Mouse (Mus musculus) kidney, embryonic 15.5 days (tissue): ENCODE measurements around the gene Top1. TPM values are rescaled to one million over a fixed set of nuclear protein-coding genes. Genes with fewer than 3 reads are reported as not detected.
"Not testable (repeated sequence)": the region's sequence is repeated elsewhere in the genome, so short reads cannot be mapped to it uniquely, and the experiment has no call there.

Experiments
- ATAC-seq: fragments of 200-750 bp; cut with Nextera tagmentation; replicated peaks from 2 replicates; pipeline ENCODE4 v1.8.0; 2017; ENCODE audit warnings: moderate TSS enrichment; ENCODE audit not compliant: low FRiP score
- H3K27ac ChIP-seq: fragments of 300-500 bp; sonication (generic); 2 replicates; pipeline ENCODE4 v1.5.1; 2015; ENCODE audit warnings: mild to moderate bottlenecking, inconsistent platforms
- H3K27me3 ChIP-seq: fragments of 300-500 bp; sonication (generic); 2 replicates; pipeline ENCODE4 v1.6.1; 2015; ENCODE audit warnings: inconsistent platforms
- H3K36me3 ChIP-seq: fragments of 300-500 bp; sonication (generic); 2 replicates; pipeline ENCODE4 v1.6.1; 2015; ENCODE audit warnings: inconsistent platforms
- H3K4me1 ChIP-seq: fragments of 300-500 bp; sonication (generic); 2 replicates; pipeline ENCODE4 v1.6.1; 2015; ENCODE audit warnings: inconsistent platforms
- H3K4me2 ChIP-seq: fragments of 300-500 bp; sonication (generic); 2 replicates; pipeline ENCODE4 v1.6.1; 2015; ENCODE audit warnings: moderate library complexity, mild to moderate bottlenecking, inconsistent platforms
- H3K4me3 ChIP-seq: fragments of 300-500 bp; sonication (generic); replicated peaks from 2 replicates; pipeline ENCODE4 v1.5.1; 2015; ENCODE audit warnings: mild to moderate bottlenecking, inconsistent platforms
- H3K9ac ChIP-seq: fragments of 300-500 bp; sonication (generic); 2 replicates; pipeline ENCODE4 v1.6.1; 2015; ENCODE audit warnings: mild to moderate bottlenecking, inconsistent platforms
- H3K9me3 ChIP-seq: fragments of 300-500 bp; sonication (generic); replicated peaks from 2 replicates; pipeline ENCODE4 v1.6.1; 2016; ENCODE audit warnings: inconsistent platforms
- WGBS: fragments of 180-500 bp; shearing (Covaris S2); methylation state at CpG from one replicate; pipeline ENCODE4 v1.1.7; 2015; ENCODE audit warnings: mixed read lengths; 5-methylcytosine and 5-hydroxymethylcytosine counted together
- polyA plus RNA-seq: library from polyadenylated mRNA; unstranded; fragments of >200 nt; fragmentation: Nextera tagmentation; extraction: Ambion mirVana; gene quantifications from 2 replicates; pipeline ENCODE4 v1.2.1, GENCODE M21; 2015

Top1 gene
- polyA plus RNA-seq, 1 experiment from 2014 or later = 92.2 TPM

GRCm38 (mm10) chr2:160646144-160646844 is 606 bp downstream of the Top1 start:
- Histone ChIP-seq H3K4me3 (peak overlapping the region; percentile 100), H3K36me3 (0 out of 2 replicates have a peak, but pooled peaks cover 3% of the 10 kb centered on the region), H3K4me2 (peak overlapping the region; percentile 69), H3K9me3 (no peaks in the 10 kb centered on the region), H3K27ac (peak overlapping the region; percentile 95), H3K27me3 (no peaks in the 10 kb centered on the region), H3K4me1 (peaks cover 22% of the 10 kb centered on the region), H3K9ac (peak overlapping the region; percentile 100)
- WGBS = under 1% methylated on average over 76 of the region's 76 CpGs
- ATAC-seq = peak; percentile 22

GRCm38 (mm10) chr2:160646845-160647178 is 1.1 kb downstream of the Top1 start:
- Histone ChIP-seq H3K27ac (peak overlapping the region; percentile 95), H3K27me3 (no peaks in the 10 kb centered on the region), H3K9me3 (no peaks in the 10 kb centered on the region), H3K4me3 (peak overlapping the region; percentile 100), H3K36me3 (0 out of 2 replicates have a peak, but pooled peaks cover 3% of the 10 kb centered on the region), H3K4me2 (peak overlapping the region; percentile 69), H3K9ac (peak overlapping the region; percentile 100), H3K4me1 (peaks cover 22% of the 10 kb centered on the region)
- no peak for ATAC-seq
- WGBS = 0% methylated on average over 17 of the region's 17 CpGs

GRCm38 (mm10) chr2:160648097-160648496 is 2.4 kb downstream of the Top1 start:
- peak overlapping the region; percentile 69 for H3K4me2 ChIP-seq
- peaks cover 8% of the 10 kb centered on the region for H3K36me3 ChIP-seq
- H3K27ac ChIP-seq = no peak overlapping the region
- peak overlapping the region; percentile 100 for H3K4me3 ChIP-seq
- no peaks in the 10 kb centered on the region for H3K9me3 ChIP-seq
- H3K4me1 ChIP-seq = peaks cover 22% of the 10 kb centered on the region
- no peaks in the 10 kb centered on the region for H3K27me3 ChIP-seq
- no peak for ATAC-seq
- 34% methylated on average over 2 of the region's 2 CpGs for WGBS
- peak overlapping the region; percentile 100 for H3K9ac ChIP-seq

GRCm38 (mm10) chr2:160649072-160649471 is 3.4 kb downstream of the Top1 start:
- peaks cover 14% of the 10 kb centered on the region for H3K36me3 ChIP-seq
- peaks cover 22% of the 10 kb centered on the region for H3K4me1 ChIP-seq
- H3K27me3 ChIP-seq = no peaks in the 10 kb centered on the region
- H3K9ac ChIP-seq = no peak overlapping the region
- peak overlapping the region; percentile 19 for H3K4me3 ChIP-seq
- H3K9me3 ChIP-seq = no peaks in the 10 kb centered on the region
- H3K4me2 ChIP-seq = peak overlapping the region; percentile 69
- ATAC-seq = no peak
- WGBS = 68% methylated on average over 2 of the region's 2 CpGs
- no peak overlapping the region for H3K27ac ChIP-seq

- H3K27me3 ChIP-seq = no peaks in the 10 kb centered on the region
- no peak overlapping the region for H3K27ac ChIP-seq
- H3K9ac ChIP-seq = no peak overlapping the region
- no peak overlapping the region for H3K4me3 ChIP-seq
- H3K4me2 ChIP-seq = no peak overlapping the region
- ATAC-seq = no peak
- no peaks in the 10 kb centered on the region for H3K9me3 ChIP-seq
- H3K4me1 ChIP-seq = peaks cover 24% of the 10 kb centered on the region
- H3K36me3 ChIP-seq = peaks cover 29% of the 10 kb centered on the region
- 64% methylated on average over 2 of the region's 2 CpGs for WGBS
Measured at GRCm38 (mm10) chr2:160651165-160651564, 5.5 kb downstream of the Top1 start.

- H3K9me3 ChIP-seq = no peaks in the 10 kb centered on the region
- no peak overlapping the region for H3K4me3 ChIP-seq
- ATAC-seq = no peak
- peaks cover 16% of the 10 kb centered on the region for H3K4me1 ChIP-seq
- WGBS = 86% methylated on average over 2 of the region's 2 CpGs
- H3K27me3 ChIP-seq = no peaks in the 10 kb centered on the region
- H3K36me3 ChIP-seq = peaks cover 33% of the 10 kb centered on the region
- no peak overlapping the region for H3K9ac ChIP-seq
- no peak overlapping the region for H3K27ac ChIP-seq
- no peak overlapping the region for H3K4me2 ChIP-seq
Measured at GRCm38 (mm10) chr2:160653218-160653617, 7.5 kb downstream of the Top1 start.

GRCm38 (mm10) chr2:160655561-160655960 is 9.9 kb downstream of the Top1 start:
- Histone ChIP-seq H3K9ac (no peak overlapping the region), H3K4me2 (no peak overlapping the region), H3K36me3 (peaks cover 49% of the 10 kb centered on the region), H3K9me3 (no peaks in the 10 kb centered on the region), H3K27ac (no peak overlapping the region), H3K4me1 (0 out of 2 replicates have a peak, but pooled peaks cover 5% of the 10 kb centered on the region), H3K27me3 (no peaks in the 10 kb centered on the region), H3K4me3 (no peak overlapping the region)
- 98% methylated on average over 1 of the region's 1 CpGs for WGBS
- ATAC-seq = no peak

GRCm38 (mm10) chr2:160656234-160656633 is 10.5 kb downstream of the Top1 start:
- Histone ChIP-seq H3K36me3 (peaks cover 51% of the 10 kb centered on the region), H3K27ac (0 out of 2 replicates have a peak overlapping the region, but pooled peaks have one; percentile 6), H3K4me1 (0 out of 2 replicates have a peak, but pooled peaks cover 5% of the 10 kb centered on the region), H3K4me3 (no peak overlapping the region), H3K27me3 (no peaks in the 10 kb centered on the region), H3K4me2 (no peak overlapping the region), H3K9me3 (no peaks in the 10 kb centered on the region), H3K9ac (no peak overlapping the region)
- 94% methylated on average over 1 of the region's 1 CpGs for WGBS
- ATAC-seq = no peak

- H3K4me1 ChIP-seq = 0 out of 2 replicates have a peak, but pooled peaks cover 5% of the 10 kb centered on the region
- no peaks in the 10 kb centered on the region for H3K9me3 ChIP-seq
- no peaks in the 10 kb centered on the region for H3K27me3 ChIP-seq
- H3K27ac ChIP-seq = no peak overlapping the region
- 92% methylated on average over 13 of the region's 13 CpGs for WGBS
- H3K9ac ChIP-seq = no peak overlapping the region
- no peak overlapping the region for H3K4me2 ChIP-seq
- peaks cover 59% of the 10 kb centered on the region for H3K36me3 ChIP-seq
- no peak for ATAC-seq
- no peak overlapping the region for H3K4me3 ChIP-seq
Measured at GRCm38 (mm10) chr2:160657801-160658442, 12.2 kb downstream of the Top1 start.

- Histone ChIP-seq H3K4me3 (no peak overlapping the region), H3K4me2 (no peak overlapping the region), H3K4me1 (0 out of 2 replicates have a peak, but pooled peaks cover 5% of the 10 kb centered on the region), H3K9me3 (no peaks in the 10 kb centered on the region), H3K27me3 (no peaks in the 10 kb centered on the region), H3K27ac (no peak overlapping the region), H3K36me3 (peaks cover 53% of the 10 kb centered on the region), H3K9ac (no peak overlapping the region)
- ATAC-seq = no peak
Measured at GRCm38 (mm10) chr2:160658811-160659210, 13.1 kb downstream of the Top1 start.

GRCm38 (mm10) chr2:160664421-160664820 is 18.7 kb downstream of the Top1 start:
- Histone ChIP-seq H3K36me3 (peaks cover 27% of the 10 kb centered on the region), H3K27me3 (no peaks in the 10 kb centered on the region), H3K4me2 (no peak overlapping the region), H3K27ac (no peak overlapping the region), H3K4me3 (no peak overlapping the region), H3K9ac (no peak overlapping the region), H3K4me1 (no peaks in the 10 kb centered on the region), H3K9me3 (no peaks in the 10 kb centered on the region)
- ATAC-seq = no peak

- H3K4me2 ChIP-seq, H3K9me3 ChIP-seq, H3K9ac ChIP-seq, H3K27ac ChIP-seq, H3K4me3 ChIP-seq, ATAC-seq, H3K27me3 ChIP-seq, H3K4me1 ChIP-seq: not testable (repeated sequence)
- 96% methylated on average over 2 of the region's 2 CpGs for WGBS
- H3K36me3 ChIP-seq = peaks cover 26% of the 10 kb centered on the region
Measured at GRCm38 (mm10) chr2:160664986-160665385, 19.3 kb downstream of the Top1 start.
